Mouse (Mus musculus): ENCODE data around the gene Fat2. TPM values are rescaled to one million over a fixed set of nuclear protein-coding genes. Genes with fewer than 3 reads are reported as not detected.

Fat2 gene
- polyA plus RNA-seq, 1 experiment from 2014 or later, result 0.10 TPM

DNA sequence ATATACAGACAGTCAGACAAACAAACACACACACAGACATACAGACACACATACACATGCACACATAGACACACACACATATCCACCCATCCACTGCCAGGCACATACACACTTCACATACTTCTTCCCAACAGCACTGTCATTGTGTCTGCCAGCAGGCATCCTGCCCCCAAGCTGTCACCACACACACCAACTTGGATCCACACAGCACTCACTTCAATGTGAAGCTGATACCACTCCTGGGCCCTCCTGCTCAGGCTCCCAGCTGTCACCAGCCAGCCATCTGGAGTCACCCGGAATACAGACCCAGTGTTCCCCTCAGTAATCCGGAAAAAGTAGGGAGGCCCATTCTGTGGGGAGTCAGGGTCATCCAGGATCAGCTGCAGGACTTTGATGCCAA lies 70.7 kb downstream of the Fat2 start:
- ATAC-seq (ENCODE audit: low FRiP score), result no peak
- H3K27ac ChIP-seq, result no peak overlapping the region
- no peak overlapping the region for H3K4me2 ChIP-seq (replicated peaks)
- 41% methylated on average over 2 of the region's 2 CpGs for WGBS
- H3K4me3 ChIP-seq, result no peak overlapping the region
- no peaks in the 10 kb centered on the region for H3K4me1 ChIP-seq
- no peak overlapping the region for H3K9ac ChIP-seq
- no peaks in the 10 kb centered on the region for H3K36me3 ChIP-seq
- H3K27me3 ChIP-seq, result no peaks in the 10 kb centered on the region
- no peaks in the 10 kb centered on the region for H3K9me3 ChIP-seq (replicated peaks)

DNA sequence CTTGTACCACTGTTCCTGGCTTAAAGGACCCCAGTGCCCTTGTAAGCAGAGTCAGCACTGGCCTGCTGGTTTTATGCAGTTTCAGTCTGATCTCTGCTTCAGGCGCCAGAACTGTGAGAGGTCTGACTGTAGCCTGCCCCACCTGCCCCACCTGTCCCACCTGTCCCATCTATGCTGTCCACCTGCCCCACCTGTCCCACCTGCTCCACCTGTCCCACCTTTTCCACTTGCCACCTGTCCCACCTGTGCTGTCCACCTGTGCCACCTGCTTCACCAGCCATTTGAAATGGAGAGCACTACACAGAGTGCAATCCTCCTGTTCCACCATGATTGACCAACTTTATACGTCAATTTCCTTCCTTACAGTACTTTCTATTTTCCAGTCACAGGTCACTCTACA lies 72.0 kb downstream of the Fat2 start:
- no peak overlapping the region for H3K4me2 ChIP-seq (replicated peaks)
- no peaks in the 10 kb centered on the region for H3K9me3 ChIP-seq (replicated peaks)
- H3K36me3 ChIP-seq, result no peaks in the 10 kb centered on the region
- no peak overlapping the region for H3K4me3 ChIP-seq
- 78% methylated on average over 2 of the region's 2 CpGs for WGBS
- H3K9ac ChIP-seq, result no peak overlapping the region
- H3K27me3 ChIP-seq, result no peaks in the 10 kb centered on the region
- H3K27ac ChIP-seq, result no peak overlapping the region
- 0 out of 2 replicates have a peak, but pooled peaks cover 2% of the 10 kb centered on the region for H3K4me1 ChIP-seq
- ATAC-seq (ENCODE audit: low FRiP score), result no peak

DNA sequence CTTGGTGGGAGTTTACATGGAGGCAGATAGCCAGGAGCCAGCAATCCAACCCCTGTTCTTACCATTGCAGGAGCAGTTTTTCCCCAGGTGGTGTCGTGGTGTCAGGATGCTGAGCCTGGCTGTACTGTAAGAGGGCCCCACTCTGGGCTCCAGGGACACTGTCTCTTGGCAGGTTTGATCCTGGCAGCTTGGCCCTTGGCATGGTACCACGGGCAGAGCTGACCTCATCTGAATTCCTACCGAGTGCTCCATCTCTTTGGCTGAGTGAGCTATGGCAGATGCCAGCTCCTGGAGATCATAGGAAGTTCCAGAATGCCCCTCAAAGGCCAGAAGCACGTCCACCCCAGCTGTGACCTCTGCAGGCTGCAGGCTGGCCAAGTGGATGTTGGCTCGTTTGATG lies 74.4 kb downstream of the Fat2 start:
- no peaks in the 10 kb centered on the region for H3K36me3 ChIP-seq
- no peak for ATAC-seq (ENCODE audit: low FRiP score)
- WGBS, result 75% methylated on average over 5 of the region's 5 CpGs

GRCm38 (mm10) chr11:55261105-55261504 lies 75.3 kb downstream of the Fat2 start:
- Histone ChIP-seq H3K9me3 (replicated peaks) (no peaks in the 10 kb centered on the region), H3K4me1 (0 out of 2 replicates have a peak, but pooled peaks cover 4% of the 10 kb centered on the region), H3K4me2 (replicated peaks) (no peak overlapping the region), H3K9ac (no peak overlapping the region), H3K4me3 (no peak overlapping the region), H3K36me3 (no peaks in the 10 kb centered on the region), H3K27me3 (no peaks in the 10 kb centered on the region), H3K27ac (no peak overlapping the region)
- 91% methylated on average over 4 of the region's 4 CpGs for WGBS
- ATAC-seq (ENCODE audit: low FRiP score), result no peak

More for the DNA sequence above, 74.4 kb downstream of the Fat2 start:
- Histone ChIP-seq H3K27ac (no peak overlapping the region), H3K4me1 (0 out of 2 replicates have a peak, but pooled peaks cover 4% of the 10 kb centered on the region), H3K27me3 (no peaks in the 10 kb centered on the region), H3K9ac (no peak overlapping the region), H3K4me3 (no peak overlapping the region), H3K9me3 (replicated peaks) (no peaks in the 10 kb centered on the region), H3K4me2 (replicated peaks) (no peak overlapping the region)

GRCm38 (mm10) chr11:55253391-55253790 lies 83.0 kb downstream of the Fat2 start:
- 86% methylated on average over 9 of the region's 9 CpGs for WGBS
- H3K27ac ChIP-seq, result no peak overlapping the region
- H3K9ac ChIP-seq, result no peak overlapping the region
- H3K36me3 ChIP-seq, result no peaks in the 10 kb centered on the region
- ATAC-seq (ENCODE audit: low FRiP score), result no peak
- H3K4me2 ChIP-seq (replicated peaks), result no peak overlapping the region
- H3K27me3 ChIP-seq, result no peaks in the 10 kb centered on the region
- no peak overlapping the region for H3K4me3 ChIP-seq
- H3K4me1 ChIP-seq, result no peaks in the 10 kb centered on the region
- H3K9me3 ChIP-seq (replicated peaks), result no peaks in the 10 kb centered on the region

DNA sequence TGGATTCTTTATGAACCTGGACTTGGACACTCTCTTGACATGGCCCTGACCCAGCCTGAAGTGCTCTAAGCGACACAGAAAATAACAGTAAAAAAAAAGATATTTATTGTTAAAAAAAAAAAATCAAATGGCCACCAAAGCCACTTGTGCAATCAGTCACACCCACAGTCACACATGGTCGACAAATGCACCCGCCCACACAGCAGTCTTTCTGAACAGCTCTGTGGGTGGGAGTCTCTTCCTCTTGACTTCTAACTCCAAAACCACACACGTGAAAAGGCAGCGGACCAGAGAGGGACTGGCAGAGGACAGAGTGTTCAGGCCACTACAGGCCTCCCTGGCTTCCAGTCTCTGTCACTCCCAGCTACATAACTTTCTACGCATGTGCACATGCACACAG lies 85.8 kb downstream of the Fat2 start:
- ATAC-seq (ENCODE audit: low FRiP score), result no peak

DNA sequence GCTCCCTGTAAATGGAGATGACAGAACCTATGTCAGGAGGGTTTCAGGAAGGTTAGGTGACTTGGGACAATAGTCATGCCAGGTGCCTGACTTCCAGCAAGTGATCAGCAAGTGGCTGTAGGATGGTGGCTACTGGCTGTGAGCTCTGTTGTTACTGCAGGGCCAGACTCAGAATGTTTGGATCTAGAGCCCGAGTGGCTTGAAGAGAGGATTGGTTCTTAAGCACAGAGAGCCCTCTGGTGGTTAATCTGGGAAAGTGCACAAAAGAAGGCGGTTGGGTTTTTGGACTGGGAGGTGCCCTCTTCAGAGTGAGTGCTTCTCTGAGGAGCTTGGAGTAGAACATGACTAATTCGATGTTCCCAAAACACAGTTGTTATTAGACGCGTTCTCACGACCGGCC lies 95.8 kb downstream of the Fat2 start:
- Histone ChIP-seq H3K9ac (no peak overlapping the region), H3K4me3 (no peak overlapping the region), H3K27me3 (no peaks in the 10 kb centered on the region), H3K27ac (no peak overlapping the region), H3K9me3 (replicated peaks) (no peaks in the 10 kb centered on the region), H3K4me2 (replicated peaks) (no peak overlapping the region), H3K36me3 (no peaks in the 10 kb centered on the region), H3K4me1 (no peaks in the 10 kb centered on the region)
- ATAC-seq (ENCODE audit: low FRiP score), result no peak
- 69% methylated on average over 7 of the region's 7 CpGs for WGBS

More for the DNA sequence above, 85.8 kb downstream of the Fat2 start:
- WGBS, result 78% methylated on average over 6 of the region's 6 CpGs
- Histone ChIP-seq H3K4me3 (no peak overlapping the region), H3K9me3 (replicated peaks) (no peaks in the 10 kb centered on the region), H3K27me3 (no peaks in the 10 kb centered on the region), H3K4me1 (no peaks in the 10 kb centered on the region), H3K36me3 (no peaks in the 10 kb centered on the region), H3K9ac (no peak overlapping the region), H3K27ac (no peak overlapping the region), H3K4me2 (replicated peaks) (no peak overlapping the region)

DNA sequence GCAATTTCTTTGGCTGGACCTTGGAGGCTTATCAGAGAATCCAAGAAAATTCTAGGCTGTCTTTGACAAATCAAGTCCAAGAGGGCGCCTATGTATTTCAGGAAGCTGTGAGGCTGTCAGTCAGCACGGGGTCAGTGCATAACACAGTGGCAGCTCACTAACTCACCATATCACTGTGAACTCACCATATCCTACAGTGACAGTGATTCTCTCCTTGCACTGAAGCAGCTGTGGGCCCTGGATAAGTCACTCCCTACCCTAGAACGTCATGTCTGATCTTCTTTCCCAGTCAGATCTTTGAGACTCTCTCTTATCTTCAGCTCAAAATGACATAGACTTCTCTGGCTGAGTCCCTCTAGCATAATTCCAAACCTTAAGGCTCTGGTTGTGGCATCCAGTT lies 96.9 kb downstream of the Fat2 start:
- no peaks in the 10 kb centered on the region for H3K36me3 ChIP-seq
- no peak overlapping the region for H3K9ac ChIP-seq
- no peaks in the 10 kb centered on the region for H3K9me3 ChIP-seq (replicated peaks)
- no peak overlapping the region for H3K4me2 ChIP-seq (replicated peaks)
- no peaks in the 10 kb centered on the region for H3K4me1 ChIP-seq
- no peak for ATAC-seq (ENCODE audit: low FRiP score)
- no peak overlapping the region for H3K4me3 ChIP-seq
- no peak overlapping the region for H3K27ac ChIP-seq
- H3K27me3 ChIP-seq, result no peaks in the 10 kb centered on the region
- 76% methylated on average over 3 of the region's 3 CpGs for WGBS

DNA sequence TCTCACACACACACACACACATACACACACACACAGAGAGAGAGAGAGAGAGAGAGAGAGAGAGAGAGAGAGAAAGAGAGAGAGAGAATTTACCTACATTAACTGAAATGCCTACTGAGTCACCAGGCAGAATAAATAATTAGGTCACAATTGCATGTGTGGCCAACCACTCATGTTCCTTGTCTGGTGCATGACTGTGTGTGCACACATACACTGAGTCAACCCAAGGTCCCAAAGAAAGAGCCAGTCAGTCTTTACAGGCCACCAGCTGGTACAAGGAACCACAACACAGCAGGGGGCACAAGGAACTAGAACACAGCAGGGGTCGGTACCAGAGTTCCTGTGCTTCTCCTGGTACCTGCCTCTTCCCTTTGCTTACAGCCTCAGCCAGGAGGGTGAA lies 99.5 kb downstream of the Fat2 start:
- no peak overlapping the region for H3K27ac ChIP-seq
- H3K27me3 ChIP-seq, result no peaks in the 10 kb centered on the region
- no peak overlapping the region for H3K4me2 ChIP-seq (replicated peaks)
- H3K4me1 ChIP-seq, result no peaks in the 10 kb centered on the region
- H3K9ac ChIP-seq, result no peak overlapping the region
- ATAC-seq (ENCODE audit: low FRiP score), result no peak
- H3K9me3 ChIP-seq (replicated peaks), result no peaks in the 10 kb centered on the region
- 63% methylated on average over 1 of the region's 1 CpGs for WGBS
- peaks cover 11% of the 10 kb centered on the region; the same call in 1 of the 2 replicates for H3K36me3 ChIP-seq
- no peak overlapping the region for H3K4me3 ChIP-seq

DNA sequence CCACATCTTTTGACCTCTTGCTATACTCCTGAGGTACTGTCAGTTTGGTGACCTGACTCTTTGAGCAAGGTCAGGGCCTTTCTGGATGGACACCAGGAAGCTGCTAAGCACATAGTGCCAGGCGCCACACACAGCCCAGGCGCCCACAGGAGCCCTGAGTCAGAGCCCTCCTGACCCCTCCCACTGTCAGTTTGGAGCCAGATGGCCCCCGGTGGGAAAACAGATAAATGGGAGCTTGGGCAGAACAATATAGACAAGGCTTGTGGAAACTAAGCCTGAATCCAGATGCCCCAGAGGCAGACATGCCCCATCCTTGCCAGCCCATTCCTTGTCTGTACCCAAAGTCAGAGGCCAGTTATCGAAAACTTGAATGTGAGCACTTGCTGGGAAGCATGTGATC lies 101.6 kb downstream of the Fat2 start:
- no peaks in the 10 kb centered on the region for H3K9me3 ChIP-seq (replicated peaks)

GRCm38 (mm10) chr11:55234288-55234687 lies 102.1 kb downstream of the Fat2 start:
- no peak overlapping the region for H3K27ac ChIP-seq
- no peak overlapping the region for H3K4me2 ChIP-seq (replicated peaks)
- no peak for ATAC-seq (ENCODE audit: low FRiP score)
- no peak overlapping the region for H3K4me3 ChIP-seq
- no peak overlapping the region for H3K9ac ChIP-seq
- no peaks in the 10 kb centered on the region for H3K4me1 ChIP-seq
- H3K36me3 ChIP-seq, result peaks cover 21% of the 10 kb centered on the region
- no peaks in the 10 kb centered on the region for H3K27me3 ChIP-seq
- H3K9me3 ChIP-seq (replicated peaks), result no peaks in the 10 kb centered on the region
- WGBS, result 87% methylated on average over 7 of the region's 7 CpGs

More for the DNA sequence above, 101.6 kb downstream of the Fat2 start:
- H3K4me1 ChIP-seq, result no peaks in the 10 kb centered on the region
- H3K36me3 ChIP-seq, result peaks cover 21% of the 10 kb centered on the region
- H3K4me2 ChIP-seq (replicated peaks), result no peak overlapping the region
- no peak overlapping the region for H3K4me3 ChIP-seq
- H3K27me3 ChIP-seq, result no peaks in the 10 kb centered on the region
- no peak overlapping the region for H3K27ac ChIP-seq
- WGBS, result 84% methylated on average over 4 of the region's 4 CpGs
- no peak for ATAC-seq (ENCODE audit: low FRiP score)
- no peak overlapping the region for H3K9ac ChIP-seq

GRCm38 (mm10) chr11:55231034-55231433 lies 105.3 kb downstream of the Fat2 start:
- Histone ChIP-seq H3K27ac (no peak overlapping the region), H3K36me3 (peaks cover 43% of the 10 kb centered on the region)
- WGBS, result 90% methylated on average over 6 of the region's 6 CpGs

DNA sequence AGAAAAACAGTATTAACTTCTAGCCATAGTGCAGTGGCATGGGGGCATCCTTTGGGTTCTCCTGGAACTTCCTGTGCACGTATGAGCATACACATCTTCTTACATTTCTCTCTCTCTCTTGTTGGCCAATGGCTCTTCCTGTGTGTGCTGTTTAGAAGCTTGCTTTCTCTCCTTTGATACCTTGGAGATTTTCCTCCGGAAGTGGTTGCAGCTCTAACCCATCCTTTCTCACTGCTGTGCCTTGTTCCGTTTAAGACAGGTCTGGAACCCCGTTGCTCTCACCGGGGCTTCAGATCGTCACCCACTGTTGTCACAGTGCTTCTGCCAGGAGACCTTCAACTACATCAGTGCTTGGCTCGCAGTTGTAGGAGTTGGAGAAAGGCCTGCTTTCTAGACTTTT lies 115.1 kb downstream of the Fat2 start:
- H3K4me3 ChIP-seq, result no peak overlapping the region
- H3K4me2 ChIP-seq (replicated peaks), result no peak overlapping the region
- H3K27ac ChIP-seq, result no peak overlapping the region
- peaks cover 68% of the 10 kb centered on the region for H3K36me3 ChIP-seq
- ATAC-seq (ENCODE audit: low FRiP score), result no peak
- H3K4me1 ChIP-seq, result no peaks in the 10 kb centered on the region
- no peaks in the 10 kb centered on the region for H3K27me3 ChIP-seq
- H3K9ac ChIP-seq, result no peak overlapping the region
- WGBS, result 91% methylated on average over 7 of the region's 7 CpGs
- no peaks in the 10 kb centered on the region for H3K9me3 ChIP-seq (replicated peaks)

More at GRCm38 (mm10) chr11:55231034-55231433, 105.3 kb downstream of the Fat2 start:
- H3K4me3 ChIP-seq, result no peak overlapping the region
- no peaks in the 10 kb centered on the region for H3K4me1 ChIP-seq
- no peak overlapping the region for H3K4me2 ChIP-seq (replicated peaks)
- H3K9ac ChIP-seq, result no peak overlapping the region
- H3K9me3 ChIP-seq (replicated peaks), result no peaks in the 10 kb centered on the region
- ATAC-seq (ENCODE audit: low FRiP score), result no peak
- no peaks in the 10 kb centered on the region for H3K27me3 ChIP-seq
